Mouse (Mus musculus): ENCODE results near the gene Cnbd2.

DNA sequence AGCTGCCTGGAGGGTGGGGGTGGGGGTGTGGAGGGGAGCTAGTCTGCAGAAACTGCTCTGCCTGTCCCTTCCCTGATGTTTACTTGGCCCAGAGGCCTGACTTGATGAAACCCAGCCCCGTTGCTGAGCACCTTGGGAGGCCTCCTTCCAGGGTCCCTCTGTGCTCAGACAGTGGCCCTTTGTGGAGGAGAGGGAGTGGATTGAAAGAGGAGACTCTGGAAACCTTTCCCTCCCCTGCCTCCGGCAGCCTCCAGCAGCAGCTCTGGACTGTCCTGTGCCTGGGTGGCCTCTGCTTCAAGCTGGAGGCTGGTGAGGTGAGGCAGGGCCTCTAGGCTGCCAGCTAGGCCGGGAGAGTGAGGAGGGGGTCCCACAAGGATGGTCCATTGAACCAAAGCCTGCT, 94.9 kb downstream of the Cnbd2 start:
- TF ChIP-seq POLR2A (IDR thresholded peaks at IDR 0.05; ENCODE audit: low read depth, low read length) (no peak), CTCF (IDR thresholded peaks at IDR 0.05; ENCODE audit: extremely low read depth, insufficient read length, insufficient replicate concordance, low read depth, low read length) (no peak)
